Mouse (Mus musculus): ENCODE measurements around the gene Atp5k. TPM values are rescaled to one million over a fixed set of nuclear protein-coding genes. Genes with fewer than 3 reads are reported as not detected.

Atp5k gene
- polyA plus RNA-seq, 1 experiment from 2014 or later = 543 TPM

GRCm38 (mm10) chr5:108414711-108415110 is 19.5 kb downstream of the Atp5k start:
- Histone ChIP-seq H3K36me3 (no peaks in the 10 kb centered on the region), H3K27ac (no peak overlapping the region), H3K9ac (no peak overlapping the region), H3K4me3 (replicated peaks) (no peak overlapping the region), H3K9me3 (no peaks in the 10 kb centered on the region), H3K4me2 (replicated peaks) (no peak overlapping the region), H3K27me3 (replicated peaks) (no peaks in the 10 kb centered on the region), H3K4me1 (replicated peaks) (no peaks in the 10 kb centered on the region)
- no peak for ATAC-seq
- WGBS = 67% methylated on average over 2 of the region's 2 CpGs

GRCm38 (mm10) chr5:108406977-108407376 is 27.3 kb downstream of the Atp5k start:
- H3K4me1 ChIP-seq (replicated peaks) = no peaks in the 10 kb centered on the region
- H3K9ac ChIP-seq = no peak overlapping the region
- no peaks in the 10 kb centered on the region for H3K36me3 ChIP-seq
- WGBS = 81% methylated on average over 2 of the region's 2 CpGs
- H3K4me3 ChIP-seq (replicated peaks) = no peak overlapping the region
- no peak overlapping the region for H3K27ac ChIP-seq
- no peak for ATAC-seq
- no peaks in the 10 kb centered on the region for H3K27me3 ChIP-seq (replicated peaks)
- H3K9me3 ChIP-seq = no peaks in the 10 kb centered on the region
- H3K4me2 ChIP-seq (replicated peaks) = no peak overlapping the region

- no peak overlapping the region for H3K4me3 ChIP-seq (replicated peaks)
- no peak overlapping the region for H3K9ac ChIP-seq
- no peaks in the 10 kb centered on the region for H3K4me1 ChIP-seq (replicated peaks)
- ATAC-seq = no peak
- H3K27me3 ChIP-seq (replicated peaks) = no peaks in the 10 kb centered on the region
- no peaks in the 10 kb centered on the region for H3K9me3 ChIP-seq
- no peak overlapping the region for H3K4me2 ChIP-seq (replicated peaks)
- H3K36me3 ChIP-seq = no peaks in the 10 kb centered on the region
- 63% methylated on average over 1 of the region's 1 CpGs for WGBS
- H3K27ac ChIP-seq = no peak overlapping the region
Observed at GRCm38 (mm10) chr5:108405460-108405859, 28.8 kb downstream of the Atp5k start.

GRCm38 (mm10) chr5:108403453-108403852 is 30.8 kb downstream of the Atp5k start:
- Histone ChIP-seq H3K27ac (no peak overlapping the region), H3K4me1 (replicated peaks) (no peaks in the 10 kb centered on the region), H3K4me3 (replicated peaks) (no peak overlapping the region), H3K9ac (no peak overlapping the region), H3K9me3 (no peaks in the 10 kb centered on the region), H3K27me3 (replicated peaks) (no peaks in the 10 kb centered on the region), H3K36me3 (no peaks in the 10 kb centered on the region), H3K4me2 (replicated peaks) (no peak overlapping the region)
- 73% methylated on average over 4 of the region's 4 CpGs for WGBS
- no peak for ATAC-seq

GRCm38 (mm10) chr5:108389744-108390143 is 44.5 kb downstream of the Atp5k start:
- no peak for ATAC-seq
- Histone ChIP-seq H3K36me3 (no peaks in the 10 kb centered on the region), H3K9ac (no peak overlapping the region), H3K27ac (no peak overlapping the region), H3K4me1 (replicated peaks) (no peaks in the 10 kb centered on the region), H3K9me3 (no peaks in the 10 kb centered on the region), H3K4me2 (replicated peaks) (no peak overlapping the region), H3K4me3 (replicated peaks) (no peak overlapping the region), H3K27me3 (replicated peaks) (no peaks in the 10 kb centered on the region)
- WGBS = 78% methylated on average over 3 of the region's 3 CpGs

DNA sequence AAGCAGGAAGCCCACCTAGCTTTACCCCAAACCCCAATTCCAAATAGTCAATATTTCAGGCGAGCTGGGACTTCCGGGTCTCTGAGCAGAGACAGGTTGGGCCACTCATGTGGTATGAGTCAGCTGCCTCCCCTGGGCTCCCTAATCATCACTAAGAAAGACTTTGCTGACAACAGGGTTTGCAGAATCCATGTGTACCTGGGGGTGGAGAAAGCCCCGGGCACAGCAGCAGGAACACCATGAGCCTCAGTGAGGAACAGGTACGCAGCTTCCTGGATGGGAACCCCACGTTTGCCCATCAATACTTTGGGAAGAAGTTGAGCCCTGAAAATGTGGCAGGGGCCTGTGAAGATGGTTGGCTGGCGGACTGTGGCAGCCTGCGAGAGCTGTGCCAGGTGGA is 46.0 kb downstream of the Atp5k start, which contains the start of gene Pde6b:
TSS of gene Pde6b (plus strand) at position 191 of the 400 bp plus-strand sequence.
- Histone ChIP-seq H3K27me3 (replicated peaks) (no peaks in the 10 kb centered on the region), H3K36me3 (no peaks in the 10 kb centered on the region)

GRCm38 (mm10) chr5:108386449-108386848 is 47.8 kb downstream of the Atp5k start:
- Histone ChIP-seq H3K36me3 (no peaks in the 10 kb centered on the region), H3K4me1 (replicated peaks) (no peaks in the 10 kb centered on the region), H3K4me3 (replicated peaks) (no peak overlapping the region), H3K27ac (no peak overlapping the region), H3K4me2 (replicated peaks) (no peak overlapping the region), H3K9me3 (no peaks in the 10 kb centered on the region), H3K9ac (no peak overlapping the region), H3K27me3 (replicated peaks) (no peaks in the 10 kb centered on the region)
- ATAC-seq = no peak
- 76% methylated on average over 4 of the region's 4 CpGs for WGBS

More for the DNA sequence above, 46.0 kb downstream of the Atp5k start, which contains the start of gene Pde6b:
- no peak within 1 kb of the TSS for H3K4me2 ChIP-seq (replicated peaks)
- H3K27ac ChIP-seq = no peak within 1 kb of the TSS
- no peak within 1 kb of the TSS for H3K9ac ChIP-seq
- H3K9me3 ChIP-seq = no peaks in the 10 kb centered on the region
- no peaks in the 10 kb centered on the region for H3K4me1 ChIP-seq (replicated peaks)
- WGBS = 72% methylated on average over 7 of the region's 7 CpGs
- no peak within 1 kb of the TSS for H3K4me3 ChIP-seq (replicated peaks)
- no peak for ATAC-seq

DNA sequence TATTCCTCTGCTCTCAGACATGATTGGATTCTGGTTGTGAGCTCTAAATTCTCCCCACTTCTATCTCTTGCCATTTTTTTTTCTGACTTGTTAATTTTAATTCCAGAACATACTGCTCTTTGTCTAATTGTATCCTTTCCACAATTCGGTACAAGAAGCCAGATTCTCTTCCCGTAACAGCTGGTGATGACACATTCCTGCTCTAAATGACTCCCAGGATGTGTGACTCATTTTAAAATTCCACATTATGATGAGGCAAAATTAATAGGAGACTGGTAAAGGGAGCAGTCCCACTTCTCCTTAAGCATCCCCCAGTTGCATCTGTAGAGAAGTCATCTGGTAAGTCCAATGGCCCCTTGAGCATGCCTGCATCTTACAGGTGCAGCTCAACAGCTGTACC is 48.6 kb downstream of the Atp5k start:
- no peak overlapping the region for H3K9ac ChIP-seq
- H3K27ac ChIP-seq = no peak overlapping the region
- WGBS = 80% methylated on average over 2 of the region's 2 CpGs
- no peaks in the 10 kb centered on the region for H3K27me3 ChIP-seq (replicated peaks)
- H3K4me1 ChIP-seq (replicated peaks) = no peaks in the 10 kb centered on the region
- no peak overlapping the region for H3K4me2 ChIP-seq (replicated peaks)
- ATAC-seq = no peak
- no peaks in the 10 kb centered on the region for H3K9me3 ChIP-seq
- no peak overlapping the region for H3K4me3 ChIP-seq (replicated peaks)
- H3K36me3 ChIP-seq = no peaks in the 10 kb centered on the region

Other genes starting within 250 kb of the Atp5k start
- 40.2 and 44.1 TPM in 2 replicates for gene Dr1, start 165.6 kb downstream of the Atp5k start, polyA plus RNA-seq (2015; fragmentation: Nextera tagmentation; extraction: Ambion mirVana)
- 7.5 and 7.7 TPM in 2 replicates for gene Pigg, start 121.8 kb downstream of the Atp5k start, polyA plus RNA-seq (2015; fragmentation: Nextera tagmentation; extraction: Ambion mirVana)
- gene Gm42517, start 66.5 kb downstream of the Atp5k start, polyA plus RNA-seq (2015; fragmentation: Nextera tagmentation; extraction: Ambion mirVana) = 0.08 TPM in 1 of 2 replicates, not detected in the other
- 0.09 and 0.18 TPM in 2 replicates for gene Pde6b, start 46.1 kb downstream of the Atp5k start, polyA plus RNA-seq (2015; fragmentation: Nextera tagmentation; extraction: Ambion mirVana)
- gene Mfsd7a, start 14.4 kb upstream of the Atp5k start, polyA plus RNA-seq (2015; fragmentation: Nextera tagmentation; extraction: Ambion mirVana) = 0.16 and 0.38 TPM in 2 replicates
- gene Pcgf3, start 26.8 kb upstream of the Atp5k start, polyA plus RNA-seq (2015; fragmentation: Nextera tagmentation; extraction: Ambion mirVana) = 18.0 and 19.5 TPM in 2 replicates
- gene Cplx1, start 115.6 kb upstream of the Atp5k start, polyA plus RNA-seq (2015; fragmentation: Nextera tagmentation; extraction: Ambion mirVana) = 3.0 and 3.3 TPM in 2 replicates
- gene Gak, start 195.3 kb upstream of the Atp5k start, polyA plus RNA-seq (2015; fragmentation: Nextera tagmentation; extraction: Ambion mirVana) = 63.4 and 70.1 TPM in 2 replicates
- 23.4 and 27.1 TPM in 2 replicates for gene Tmem175, start 195.3 kb upstream of the Atp5k start, polyA plus RNA-seq (2015; fragmentation: Nextera tagmentation; extraction: Ambion mirVana)
- gene Idua, start 225.9 kb upstream of the Atp5k start, polyA plus RNA-seq (2015; fragmentation: Nextera tagmentation; extraction: Ambion mirVana) = 12.0 and 12.8 TPM in 2 replicates
- gene Dgkq, start 235.2 kb upstream of the Atp5k start, polyA plus RNA-seq (2015; fragmentation: Nextera tagmentation; extraction: Ambion mirVana) = 11.1 and 11.2 TPM in 2 replicates
- gene Slc26a1, start 241.1 kb upstream of the Atp5k start, polyA plus RNA-seq (2015; fragmentation: Nextera tagmentation; extraction: Ambion mirVana) = 3.6 and 4.9 TPM in 2 replicates